Mouse (Mus musculus): ENCODE data around the gene Yy1. TPM values are rescaled to one million over a fixed set of nuclear protein-coding genes. Genes with fewer than 3 reads are reported as not detected.
A peak's percentile ranks its signal among the peaks of the same experiment; 100 is the strongest.

Gene Yy1
- polyA plus RNA-seq, 1 experiment = 13.9 TPM

- H3ac ChIP-seq (ENCODE audit: control insufficient read depth, insufficient read length, low read depth) = no peak overlapping the region
- no peak overlapping the region for H3K4me3 ChIP-seq (ENCODE audit: insufficient read depth, poor library complexity, severe bottlenecking)
- no peak for TF ChIP-seq MYOD1 (IDR thresholded peaks at IDR 0.05; ENCODE audit: control insufficient read depth, insufficient read length, low read depth)
- no peak for TF ChIP-seq MYOG (IDR thresholded peaks at IDR 0.05; ENCODE audit: control insufficient read depth, extremely low read depth, insufficient read length)
- TF ChIP-seq USF1 (IDR thresholded peaks at IDR 0.05; ENCODE audit: low read depth) = no peak
- no peak for TF ChIP-seq MAX (IDR thresholded peaks at IDR 0.05)
- TF ChIP-seq CEBPB (IDR thresholded peaks at IDR 0.05; ENCODE audit: low read depth) = no peak
- TF ChIP-seq FOSL1 (IDR thresholded peaks at IDR 0.05; ENCODE audit: insufficient read depth, low read length, poor library complexity, severe bottlenecking) = no peak
- no peak for TF ChIP-seq CTCF (IDR thresholded peaks at IDR 0.05; ENCODE audit: control insufficient read depth, insufficient read depth, insufficient read length)
- no peaks in the 10 kb centered on the region for H3K79me2 ChIP-seq (ENCODE audit: control insufficient read depth, insufficient read depth)
- no peaks in the 10 kb centered on the region for H3K27me3 ChIP-seq (ENCODE audit: control insufficient read depth, insufficient read depth, insufficient read length)
- no peaks in the 10 kb centered on the region for H3K79me3 ChIP-seq (ENCODE audit: low read depth)
- H3K36me3 ChIP-seq (ENCODE audit: control insufficient read depth, insufficient read depth) = no peaks in the 10 kb centered on the region
Measured at GRCm38 (mm10) chr12:108852822-108853221, 60.0 kb downstream of the Yy1 start.

DNA sequence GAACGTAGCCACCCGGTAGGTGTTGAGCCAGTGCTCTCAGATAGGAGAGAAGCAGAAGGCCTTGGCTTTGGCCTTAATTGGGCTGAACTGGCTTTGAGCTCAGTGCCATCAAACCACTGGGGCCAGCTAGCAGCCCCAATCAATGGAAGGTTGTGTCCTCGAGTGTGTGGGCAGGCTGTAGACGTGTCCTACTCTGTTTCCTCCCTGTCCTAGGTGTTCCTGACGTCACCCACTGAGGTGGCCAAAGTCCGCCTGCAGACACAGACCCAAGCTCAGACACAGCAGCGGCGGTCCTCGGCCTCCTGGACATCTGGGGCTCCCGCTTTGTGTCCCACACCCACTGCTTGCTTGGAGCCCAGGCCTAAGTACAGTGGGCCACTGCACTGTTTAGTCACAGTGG lies 62.3 kb downstream of the Yy1 start:
- Histone ChIP-seq H3K27me3 (ENCODE audit: control insufficient read depth, insufficient read depth, insufficient read length) (no peaks in the 10 kb centered on the region), H3K79me2 (ENCODE audit: control insufficient read depth, insufficient read depth) (no peaks in the 10 kb centered on the region)

GRCm38 (mm10) chr12:108856186-108856585 lies 63.4 kb downstream of the Yy1 start:
- H3K36me3 ChIP-seq (ENCODE audit: control insufficient read depth, insufficient read depth) = peaks cover 4% of the 10 kb centered on the region
- no peaks in the 10 kb centered on the region for H3K79me2 ChIP-seq (ENCODE audit: control insufficient read depth, insufficient read depth)
- no peaks in the 10 kb centered on the region for H3K27me3 ChIP-seq (ENCODE audit: control insufficient read depth, insufficient read depth, insufficient read length)
- H3ac ChIP-seq (ENCODE audit: control insufficient read depth, insufficient read length, low read depth) = no peak overlapping the region
- H3K79me3 ChIP-seq (ENCODE audit: low read depth) = no peaks in the 10 kb centered on the region
- H3K4me3 ChIP-seq (ENCODE audit: insufficient read depth, poor library complexity, severe bottlenecking) = no peak overlapping the region
- TF ChIP-seq MYOD1 (IDR thresholded peaks at IDR 0.05; ENCODE audit: control insufficient read depth, insufficient read length, low read depth) (peak; percentile 46), MYOG (IDR thresholded peaks at IDR 0.05; ENCODE audit: control insufficient read depth, extremely low read depth, insufficient read length) (no peak), CTCF (IDR thresholded peaks at IDR 0.05; ENCODE audit: control insufficient read depth, insufficient read depth, insufficient read length) (no peak), FOSL1 (IDR thresholded peaks at IDR 0.05; ENCODE audit: insufficient read depth, low read length, poor library complexity, severe bottlenecking) (no peak), USF1 (IDR thresholded peaks at IDR 0.05; ENCODE audit: low read depth) (no peak), CEBPB (IDR thresholded peaks at IDR 0.05; ENCODE audit: low read depth) (no peak)

More for the DNA sequence above, 62.3 kb downstream of the Yy1 start:
- H3K4me3 ChIP-seq (ENCODE audit: insufficient read depth, poor library complexity, severe bottlenecking) = no peak overlapping the region
- TF ChIP-seq MYOD1 (IDR thresholded peaks at IDR 0.05; ENCODE audit: control insufficient read depth, insufficient read length, low read depth) (no peak), FOSL1 (IDR thresholded peaks at IDR 0.05; ENCODE audit: insufficient read depth, low read length, poor library complexity, severe bottlenecking) (no peak), CTCF (IDR thresholded peaks at IDR 0.05; ENCODE audit: control insufficient read depth, insufficient read depth, insufficient read length) (no peak)
- no peaks in the 10 kb centered on the region for H3K36me3 ChIP-seq (ENCODE audit: control insufficient read depth, insufficient read depth)
- no peaks in the 10 kb centered on the region for H3K79me3 ChIP-seq (ENCODE audit: low read depth)
- H3ac ChIP-seq (ENCODE audit: control insufficient read depth, insufficient read length, low read depth) = no peak overlapping the region

DNA sequence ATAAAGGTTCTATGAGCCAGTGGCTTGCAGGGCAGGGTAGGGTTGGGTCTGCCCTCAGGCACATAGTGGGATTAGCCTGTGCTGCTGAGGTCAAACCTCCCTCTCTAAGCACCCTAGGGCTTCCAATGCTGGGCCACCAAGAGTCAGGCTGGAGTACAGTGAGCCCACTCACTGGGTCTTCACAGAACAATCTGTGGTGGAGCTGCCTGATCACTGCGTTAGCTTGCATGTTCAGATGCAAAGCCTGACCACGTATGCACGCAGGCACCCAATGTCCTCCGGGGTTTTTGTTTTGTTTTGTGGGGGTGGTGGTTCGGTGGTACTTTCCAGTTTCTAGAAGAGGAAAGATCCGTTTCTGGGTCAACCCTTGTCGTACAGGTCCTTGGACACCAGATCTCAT lies 64.3 kb downstream of the Yy1 start:
- Histone ChIP-seq H3K79me2 (ENCODE audit: control insufficient read depth, insufficient read depth) (no peaks in the 10 kb centered on the region), H3K27me3 (ENCODE audit: control insufficient read depth, insufficient read depth, insufficient read length) (no peaks in the 10 kb centered on the region), H3K36me3 (ENCODE audit: control insufficient read depth, insufficient read depth) (peaks cover 7% of the 10 kb centered on the region), H3K4me3 (ENCODE audit: insufficient read depth, poor library complexity, severe bottlenecking) (no peak overlapping the region), H3K79me3 (ENCODE audit: low read depth) (no peaks in the 10 kb centered on the region), H3ac (ENCODE audit: control insufficient read depth, insufficient read length, low read depth) (no peak overlapping the region)
- TF ChIP-seq FOSL1 (IDR thresholded peaks at IDR 0.05; ENCODE audit: insufficient read depth, low read length, poor library complexity, severe bottlenecking) = no peak
- TF ChIP-seq MYOD1 (IDR thresholded peaks at IDR 0.05; ENCODE audit: control insufficient read depth, insufficient read length, low read depth) = no peak
- TF ChIP-seq CEBPB (IDR thresholded peaks at IDR 0.05; ENCODE audit: low read depth) = no peak
- TF ChIP-seq CTCF (IDR thresholded peaks at IDR 0.05; ENCODE audit: control insufficient read depth, insufficient read depth, insufficient read length) = no peak
- TF ChIP-seq USF1 (IDR thresholded peaks at IDR 0.05; ENCODE audit: low read depth) = no peak
- TF ChIP-seq MAX (IDR thresholded peaks at IDR 0.05) = no peak
- no peak for TF ChIP-seq MYOG (IDR thresholded peaks at IDR 0.05; ENCODE audit: control insufficient read depth, extremely low read depth, insufficient read length)

DNA sequence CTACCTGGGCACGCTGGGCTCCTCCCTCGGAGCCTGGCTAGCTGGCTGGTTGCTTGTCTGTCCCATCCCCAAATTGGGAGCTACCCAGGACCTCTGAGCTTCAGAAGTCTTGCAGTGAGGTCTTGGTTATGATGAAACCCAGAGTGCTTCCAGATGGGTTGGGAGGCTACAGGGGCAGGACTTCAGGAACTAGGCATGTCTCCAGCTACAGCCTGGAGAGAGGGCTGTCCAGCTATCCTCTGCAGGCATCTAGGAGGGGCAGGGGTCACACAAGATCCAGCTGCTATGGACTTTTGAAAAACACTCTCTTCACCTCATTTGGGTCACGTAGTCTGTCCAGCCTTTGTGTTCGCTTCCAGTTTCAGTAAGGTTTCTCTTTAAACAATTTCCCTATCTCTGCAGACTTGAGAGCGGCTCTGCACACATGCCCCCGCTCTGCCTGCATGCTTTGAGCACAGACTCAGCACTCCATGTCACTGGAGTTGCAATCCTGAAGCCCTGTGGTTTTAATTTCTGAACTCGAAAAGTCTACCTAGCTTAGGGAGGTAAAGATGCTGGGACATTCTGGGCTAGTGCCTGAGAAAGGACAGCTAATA lies 64.9 kb downstream of the Yy1 start:
- H3K27me3 ChIP-seq (ENCODE audit: control insufficient read depth, insufficient read depth, insufficient read length) = no peaks in the 10 kb centered on the region
- H3K79me3 ChIP-seq (ENCODE audit: low read depth) = no peaks in the 10 kb centered on the region
- H3K4me3 ChIP-seq (ENCODE audit: insufficient read depth, poor library complexity, severe bottlenecking) = no peak overlapping the region
- no peaks in the 10 kb centered on the region for H3K79me2 ChIP-seq (ENCODE audit: control insufficient read depth, insufficient read depth)
- no peak overlapping the region for H3ac ChIP-seq (ENCODE audit: control insufficient read depth, insufficient read length, low read depth)
- H3K36me3 ChIP-seq (ENCODE audit: control insufficient read depth, insufficient read depth) = peaks cover 7% of the 10 kb centered on the region
- no peak for TF ChIP-seq MYOG (IDR thresholded peaks at IDR 0.05; ENCODE audit: control insufficient read depth, extremely low read depth, insufficient read length)
- no peak for TF ChIP-seq MYOD1 (IDR thresholded peaks at IDR 0.05; ENCODE audit: control insufficient read depth, insufficient read length, low read depth)

GRCm38 (mm10) chr12:108858486-108858885 lies 65.7 kb downstream of the Yy1 start:
- Histone ChIP-seq H3K36me3 (ENCODE audit: control insufficient read depth, insufficient read depth) (peaks cover 7% of the 10 kb centered on the region), H3K79me2 (ENCODE audit: control insufficient read depth, insufficient read depth) (no peaks in the 10 kb centered on the region)

More at GRCm38 (mm10) chr12:108858486-108858885, 65.7 kb downstream of the Yy1 start:
- Histone ChIP-seq H3K4me3 (ENCODE audit: insufficient read depth, poor library complexity, severe bottlenecking) (no peak overlapping the region), H3K27me3 (ENCODE audit: control insufficient read depth, insufficient read depth, insufficient read length) (no peaks in the 10 kb centered on the region), H3K79me3 (ENCODE audit: low read depth) (no peaks in the 10 kb centered on the region), H3ac (ENCODE audit: control insufficient read depth, insufficient read length, low read depth) (no peak overlapping the region)
- no peak for TF ChIP-seq CTCF (IDR thresholded peaks at IDR 0.05; ENCODE audit: control insufficient read depth, insufficient read depth, insufficient read length)
- TF ChIP-seq FOSL1 (IDR thresholded peaks at IDR 0.05; ENCODE audit: insufficient read depth, low read length, poor library complexity, severe bottlenecking) = no peak
- no peak for TF ChIP-seq USF1 (IDR thresholded peaks at IDR 0.05; ENCODE audit: low read depth)
- no peak for TF ChIP-seq CEBPB (IDR thresholded peaks at IDR 0.05; ENCODE audit: low read depth)
- no peak for TF ChIP-seq MAX (IDR thresholded peaks at IDR 0.05)
- TF ChIP-seq MYOD1 (IDR thresholded peaks at IDR 0.05; ENCODE audit: control insufficient read depth, insufficient read length, low read depth) = no peak
- TF ChIP-seq MYOG (IDR thresholded peaks at IDR 0.05; ENCODE audit: control insufficient read depth, extremely low read depth, insufficient read length) = no peak

Measured in C2C12 (cell line).